Mouse (Mus musculus) liver, embryonic 14.5 days (tissue): ENCODE measurements at regions not wholly inside any gene's neighbourhood (a gene's known extent, or its start where the extent isn't known, plus 50 kb on each side); places are given as distances from the start of the nearest gene placed in this dataset.

ENCODE experiments used
- CTCF ChIP-seq: IDR thresholded peaks from 2 replicates; pipeline ENCODE4 v1.5.1; 2016; ENCODE audit warnings: antibody characterized with exemption, low read depth, control low read depth
- EP300 ChIP-seq: IDR thresholded peaks from 2 replicates; pipeline ENCODE4 v1.6.1; 2016; ENCODE audit warnings: antibody characterized with exemption, low read depth

DNA sequence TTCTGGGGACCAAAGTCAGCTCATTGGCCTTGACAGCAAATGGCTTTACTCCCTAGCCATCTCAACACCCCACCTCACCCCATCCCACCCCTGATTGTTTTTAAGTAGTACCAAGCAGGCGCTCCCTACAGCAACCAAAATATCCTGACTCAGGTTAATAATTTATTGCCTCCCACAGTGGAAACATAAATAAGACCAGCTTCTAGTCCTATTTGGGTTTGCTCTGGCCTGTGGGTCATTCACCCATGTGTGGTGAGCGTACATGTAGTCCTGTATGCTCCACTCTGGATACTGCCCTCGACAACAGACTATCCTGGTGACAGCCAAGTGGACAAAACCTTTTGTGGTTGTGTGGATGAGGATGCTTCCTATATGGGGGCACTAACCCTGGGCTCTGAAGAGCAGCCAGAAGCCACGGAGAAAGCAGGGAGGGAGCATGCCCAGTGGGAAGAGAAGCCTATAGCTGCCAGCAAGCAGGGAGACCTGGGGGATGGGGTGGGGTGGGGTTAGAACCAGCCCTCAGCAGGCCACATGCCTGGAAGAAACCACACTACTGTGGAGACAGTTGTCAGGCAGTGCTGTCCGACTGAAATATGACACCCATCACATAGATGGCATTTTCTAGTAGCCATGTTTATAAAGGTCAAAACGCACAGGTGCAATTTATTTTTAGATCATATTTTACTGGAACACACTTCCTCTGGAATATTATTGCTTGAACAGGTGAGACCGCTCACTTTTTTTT, 141.1 kb upstream of the Irf2bp2 start:
- TF ChIP-seq CTCF (no peak), EP300 (no peak)
